Mouse (Mus musculus) monocyte, adult 2 months (primary cell): ENCODE measurements around the gene Mrgpra4.

Source experiments
- DNase-seq, 2 experiments: peaks; one replicate each; pipeline ENCODE4 v3.0.0; 2022; ENCODE audit warnings: low spot score in 2 of 2, low read depth in 1 of 2

Mrgpra4 gene

GRCm38 (mm10) chr7:47981995-47982394 is at the start of gene Mrgpra4:
Gene Mrgpra4 (minus strand): TSS chr7:47982095.
- no peak for DNase-seq

DNA sequence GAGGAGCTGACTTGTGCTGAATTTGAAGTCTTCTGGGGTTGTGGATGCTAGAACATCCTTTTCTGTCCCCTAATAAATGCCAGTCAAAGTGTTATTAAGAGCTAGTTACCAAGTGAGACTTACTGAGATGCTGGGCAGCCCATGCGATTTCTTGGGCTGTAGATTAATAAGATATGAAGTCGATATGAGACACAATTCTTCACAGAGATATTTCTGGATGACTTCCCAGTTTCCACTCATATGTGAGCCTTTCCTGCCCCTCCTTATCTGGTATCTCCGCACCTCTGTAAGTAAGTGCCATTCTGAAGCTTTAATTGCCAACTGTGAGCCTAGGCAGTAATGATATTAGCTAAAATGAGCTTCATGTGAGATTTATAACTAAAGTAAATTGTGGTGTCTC is 45.6 kb upstream of the Mrgpra4 start, which contains the start of gene Mrgprx1:
Mrgprx1 (minus strand) TSS at position 101 of the 400 bp plus-strand sequence.
- DNase-seq = no peak

DNA sequence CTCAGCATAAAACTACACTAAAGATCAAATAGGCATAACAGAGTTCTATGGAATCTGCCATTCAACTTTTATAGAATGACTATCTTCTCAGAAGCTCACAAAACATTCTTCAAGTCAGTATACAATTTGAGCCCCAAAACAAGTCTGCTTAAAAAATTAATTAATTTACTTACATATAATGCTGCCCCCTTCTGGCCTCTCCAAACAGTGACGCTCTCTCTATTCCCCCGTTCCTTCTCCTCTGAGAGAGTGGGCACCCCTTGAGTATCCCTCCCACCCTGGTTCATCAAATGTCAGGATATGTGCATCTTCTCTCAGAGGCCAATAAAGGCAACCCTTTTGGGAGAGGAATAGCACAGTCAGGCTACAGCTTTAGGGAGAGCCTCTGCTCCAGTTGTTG is 36.0 kb upstream of the Mrgpra4 start:
- no peak for DNase-seq

- no peak for DNase-seq
Observed at GRCm38 (mm10) chr7:47995689-47996088, 13.8 kb upstream of the Mrgpra4 start.

DNA sequence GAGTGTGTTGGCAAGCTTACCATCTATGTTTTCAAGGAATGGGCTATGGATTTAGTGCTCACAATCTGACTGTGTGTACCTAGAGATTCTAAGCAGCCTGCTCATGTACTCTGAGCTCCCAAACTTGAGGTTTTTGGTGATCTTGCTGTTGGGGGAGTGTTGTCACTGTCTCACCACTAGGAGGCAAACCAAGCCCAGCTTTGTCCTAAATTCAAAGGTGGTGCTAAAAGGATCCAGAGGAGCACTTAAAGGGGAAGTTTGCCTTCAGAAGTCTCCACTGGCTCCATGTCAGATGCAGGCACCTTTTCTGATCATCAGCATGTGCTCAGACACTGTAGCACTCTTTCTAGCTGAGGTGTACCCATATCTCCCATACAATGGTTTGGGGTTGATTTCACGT is 4.9 kb upstream of the Mrgpra4 start:
- no peak for DNase-seq
